Mouse (Mus musculus) CH12.LX (cell line): Measurements from ENCODE around the gene Spata13. TPM values are rescaled to one million over a fixed set of nuclear protein-coding genes. Genes with fewer than 3 reads are reported as not detected.

Experiments
- DNase-seq: peaks from one replicate; pipeline ENCODE4 v3.0.0-alpha.2; 2013; ENCODE audit errors: extremely low read depth
- H3K27ac ChIP-seq: 2 replicates; pipeline ENCODE4 v1.5.1; 2012; ENCODE audit warnings: low read depth, mild to moderate bottlenecking, control low read depth, moderate library complexity; ENCODE audit not compliant: insufficient read depth
- H3K27me3 ChIP-seq: replicated peaks from 2 replicates; pipeline ENCODE3; 2012; ENCODE audit warnings: inconsistent platforms
- H3K36me3 ChIP-seq, 2 experiments: replicated peaks in 1 of 2; 2 replicates each; pipeline versions ENCODE3 to v1.6.1; 2012; ENCODE audit warnings: inconsistent platforms in 1 of 2, low read length in 1 of 2, mild to moderate bottlenecking in 1 of 2, mixed read lengths in 1 of 2, moderate library complexity in 1 of 2; ENCODE audit not compliant: control insufficient read depth in 1 of 2, insufficient read depth in 1 of 2
- H3K4me1 ChIP-seq, 2 experiments: 2 replicates each; pipeline ENCODE4 v1.6.1; 2012; ENCODE audit warnings: inconsistent platforms in 1 of 2, moderate library complexity in 1 of 2; ENCODE audit not compliant: insufficient read depth in 2 of 2, control insufficient read depth in 1 of 2
- H3K4me2 ChIP-seq: 2 replicates; pipeline ENCODE4 v1.6.1; 2012; ENCODE audit warnings: low read depth, mild to moderate bottlenecking, control low read depth; ENCODE audit not compliant: poor library complexity, insufficient read depth, severe bottlenecking
- H3K4me3 ChIP-seq, 3 experiments: fragments of 150-350 bp in 1 of 3; sonication (generic) in 1 of 3; replicated peaks in 1 of 3; 2 replicates each; pipeline versions ENCODE3 to v1.5.1; 2011 to 2012; ENCODE audit warnings: low read depth in 2 of 3, low read length in 2 of 3, mild to moderate bottlenecking in 2 of 3, moderate library complexity in 2 of 3, control low read depth in 1 of 3, improper control_type of control experiment in 1 of 3, inconsistent platforms in 1 of 3, mixed read lengths in 1 of 3; ENCODE audit not compliant: poor library complexity in 1 of 3
- H3K79me2 ChIP-seq: replicated peaks from 2 replicates; pipeline ENCODE4 v1.6.1; 2012; ENCODE audit warnings: mild to moderate bottlenecking, moderate library complexity; ENCODE audit not compliant: control insufficient read depth, poor library complexity, insufficient read depth, severe bottlenecking; ENCODE audit errors: extremely low read depth
- H3K9ac ChIP-seq: 2 replicates; pipeline ENCODE4 v1.6.1; 2012; ENCODE audit warnings: low read depth, mild to moderate bottlenecking, control low read depth, moderate library complexity; ENCODE audit not compliant: insufficient read depth
- H3K9me3 ChIP-seq: replicated peaks from 2 replicates; pipeline ENCODE3; 2012; ENCODE audit warnings: low read length, inconsistent platforms, mixed read lengths
- CTCF ChIP-seq, 2 experiments: IDR thresholded peaks in 1 of 2; conservative IDR thresholded peaks in 1 of 2; 2 replicates each; pipeline ENCODE4 v1.5.1; 2011 to 2012; ENCODE audit warnings: low read depth in 2 of 2, low read length in 2 of 2, improper control_type of control experiment in 1 of 2, inconsistent platforms in 1 of 2, mild to moderate bottlenecking in 1 of 2, moderate library complexity in 1 of 2
- HCFC1 ChIP-seq: IDR thresholded peaks from 2 replicates; pipeline ENCODE4 v1.6.1; 2012; ENCODE audit warnings: low read depth, mild to moderate bottlenecking, inconsistent platforms, low read length, improper control_type of control experiment
- IRF4 ChIP-seq: IDR thresholded peaks from 2 replicates; pipeline ENCODE4 v1.6.1; 2014; ENCODE audit warnings: low read depth, mild to moderate bottlenecking, inconsistent platforms, low read length, improper control_type of control experiment
- KAT2A ChIP-seq: IDR thresholded peaks from 2 replicates; pipeline ENCODE4 v1.6.1; 2012; ENCODE audit warnings: low read length, improper control_type of control experiment, inconsistent platforms; ENCODE audit not compliant: insufficient replicate concordance
- MAX ChIP-seq: IDR thresholded peaks from 2 replicates; pipeline ENCODE4 v1.6.1; 2011; ENCODE audit warnings: low read length, improper control_type of control experiment
- MAZ ChIP-seq: IDR thresholded peaks from 2 replicates; pipeline ENCODE4 v1.6.1; 2012; ENCODE audit warnings: low read depth, mild to moderate bottlenecking, inconsistent platforms, low read length, improper control_type of control experiment, moderate library complexity
- MEF2A ChIP-seq: IDR thresholded peaks from 2 replicates; pipeline ENCODE4 v1.6.1; 2014; ENCODE audit warnings: low read depth, mild to moderate bottlenecking, inconsistent platforms, low read length, improper control_type of control experiment, borderline replicate concordance
- MXI1 ChIP-seq: IDR thresholded peaks from 2 replicates; pipeline ENCODE4 v1.6.1; 2011; ENCODE audit warnings: mild to moderate bottlenecking, low read depth, low read length, improper control_type of control experiment
- MYC ChIP-seq: IDR thresholded peaks from 2 replicates; pipeline ENCODE4 v1.6.1; 2011; ENCODE audit warnings: low read depth, mild to moderate bottlenecking, improper control_type of control experiment, low read length
- NELFE ChIP-seq: IDR thresholded peaks from 2 replicates; pipeline ENCODE4 v1.6.1; 2011; ENCODE audit warnings: low read depth, low read length, improper control_type of control experiment
- NRF1 ChIP-seq: IDR thresholded peaks from 2 replicates; pipeline ENCODE4 v1.6.1; 2014; ENCODE audit warnings: low read depth, mild to moderate bottlenecking, inconsistent platforms, low read length, improper control_type of control experiment, moderate library complexity
- PAX5 ChIP-seq: IDR thresholded peaks from 2 replicates; pipeline ENCODE4 v1.6.1; 2012; ENCODE audit warnings: low read length, inconsistent platforms, mixed read lengths
- RAD21 ChIP-seq: IDR thresholded peaks from 2 replicates; pipeline ENCODE4 v1.6.1; 2011; ENCODE audit warnings: low read depth, mild to moderate bottlenecking, low read length, improper control_type of control experiment, moderate library complexity
- RCOR1 ChIP-seq: conservative IDR thresholded peaks from 2 replicates; pipeline ENCODE4 v1.6.1; 2012; ENCODE audit warnings: low read depth, mild to moderate bottlenecking, inconsistent platforms, low read length, improper control_type of control experiment
- SMC3 ChIP-seq: IDR thresholded peaks from 2 replicates; pipeline ENCODE4 v1.6.1; 2011; ENCODE audit warnings: low read depth, low read length, improper control_type of control experiment
- TCF12 ChIP-seq: IDR thresholded peaks from 2 replicates; pipeline ENCODE4 v1.6.1; 2014; ENCODE audit warnings: low read depth, mild to moderate bottlenecking, inconsistent platforms, low read length, improper control_type of control experiment
- USF1 ChIP-seq: IDR thresholded peaks from 2 replicates; pipeline ENCODE4 v1.6.1; 2014; ENCODE audit warnings: low read depth, mild to moderate bottlenecking, inconsistent platforms, low read length, improper control_type of control experiment
- ZC3H11A ChIP-seq: IDR thresholded peaks from 2 replicates; pipeline ENCODE4 v1.6.1; 2012; ENCODE audit warnings: low read depth, mild to moderate bottlenecking, inconsistent platforms, low read length, improper control_type of control experiment
- ZKSCAN1 ChIP-seq: IDR thresholded peaks from 2 replicates; pipeline ENCODE4 v1.6.1; 2012; ENCODE audit warnings: low read depth, inconsistent platforms, low read length, improper control_type of control experiment, borderline replicate concordance
- ZMIZ1 ChIP-seq: IDR thresholded peaks from 2 replicates; pipeline ENCODE4 v1.6.1; 2012; ENCODE audit warnings: low read depth, mild to moderate bottlenecking, inconsistent platforms, low read length, improper control_type of control experiment
- ZNF384 ChIP-seq: IDR thresholded peaks from 2 replicates; pipeline ENCODE4 v1.6.1; 2012; ENCODE audit warnings: low read depth, low read length, improper control_type of control experiment, inconsistent platforms
- dilution Hi-C: fragments of 300-500 bp; cut with MboI; formaldehyde crosslinking; loops from 2 replicates; pipeline ENCODE4 v1.14.3; 2020; ENCODE audit warnings: low sequenced_read_pairs; ENCODE audit not compliant: extremely low pct_unique_long_range_greater_than_20kb, extremely low pct_ligation_motif_present
- in situ Hi-C: fragments of 300-500 bp; cut with MboI; formaldehyde crosslinking; loops from 3 replicates; pipeline ENCODE4 v1.14.3; 2019; ENCODE audit warnings: low sequenced_read_pairs, low pct_ligation_motif_present, low pct_unique_long_range_greater_than_20kb, mixed read lengths
- polyA plus RNA-seq: library from polyadenylated mRNA; unstranded; fragments of >175 nt; gene quantifications from 2 replicates; pipeline ENCODE4 v1.2.1, GENCODE M21; 2012; ENCODE audit warnings: low read depth; ENCODE audit not compliant: insufficient read length
- total RNA-seq, 2 experiments: library from RNA; depleted of rRNA; stranded (reverse); fragments of 300-350 nt in 1 of 2; fragments of >200 nt in 1 of 2; gene quantifications; 2 replicates each; pipeline ENCODE4 v1.2.3; 2012 to 2014

Spata13 gene
- total and polyA plus RNA-seq, 3 experiments, result 11.6 to 15.9 (median 13.6) TPM

GRCm38 (mm10) chr14:60773476-60773875, 139.7 kb downstream of the Spata13 start:
- no peak overlapping the region for H3K4me2 ChIP-seq
- in situ Hi-C loops, result loop anchor here (5.0 to 10.0 kb wide), 2 partner anchors 66 to 249 kb away; no protein-coding TSS in a partner anchor
- no peak overlapping the region for H3K9ac ChIP-seq
- H3K4me3 ChIP-seq, result no peak overlapping the region
- H3K27ac ChIP-seq, result no peak overlapping the region
- TF ChIP-seq TCF12, result no peak
- TF ChIP-seq MXI1, result peak; percentile 30; the same call in 1 of the 2 replicates
- TF ChIP-seq IRF4, result no peak
- TF ChIP-seq SMC3, result peak; percentile 76
- TF ChIP-seq KAT2A, result no peak
- TF ChIP-seq PAX5, result no peak
- no peak for TF ChIP-seq USF1
- no peak for TF ChIP-seq MAZ
- peak; percentile 45; the same call in 1 of the 2 replicates for TF ChIP-seq MYC
- TF ChIP-seq MAX, result peak; percentile 38; the same call in 1 of the 2 replicates
- no peak for TF ChIP-seq MEF2A
- no peak for TF ChIP-seq ZKSCAN1
- TF ChIP-seq RAD21, result peak; percentile 55
- no peak for TF ChIP-seq RCOR1
- no peak for TF ChIP-seq HCFC1
- TF ChIP-seq ZC3H11A, result no peak
- peak; percentile 24 to 69; a peak in 3 of 4 replicates for TF ChIP-seq CTCF (conservative IDR thresholded peaks at IDR 0.05 in 1 of 2, IDR thresholded peaks at IDR 0.05 in 1 of 2; ENCODE audit: low read depth in 2 of 2, low read length in 2 of 2)
- TF ChIP-seq NRF1, result no peak
- TF ChIP-seq NELFE, result no peak
- TF ChIP-seq, all 38 proteins: peak for 6
- Histone ChIP-seq H3K27me3 (no peaks in the 10 kb centered on the region), H3K36me3 (no peaks in the 10 kb centered on the region), H3K79me2 (no peaks in the 10 kb centered on the region), H3K9me3 (no peaks in the 10 kb centered on the region), H3K4me1 (peaks cover 11 to 22% of the 10 kb centered on the region in 2 experiments)
- dilution Hi-C loops, result no loop called here
- no peak for DNase-seq

GRCm38 (mm10) chr14:60776521-60776920, 142.7 kb downstream of the Spata13 start:
- Histone ChIP-seq H3K36me3 (peaks cover 0 to 10% of the 10 kb centered on the region in 2 experiments), H3K27me3 (no peaks in the 10 kb centered on the region), H3K27ac (no peak overlapping the region), H3K4me1 (peaks cover 15 to 27% of the 10 kb centered on the region in 2 experiments), H3K9ac (no peak overlapping the region), H3K9me3 (peaks cover 4% of the 10 kb centered on the region), H3K79me2 (no peaks in the 10 kb centered on the region), H3K4me2 (no peak overlapping the region), H3K4me3 (no peak overlapping the region)
- DNase-seq, result no peak
- TF ChIP-seq MYC, result no peak
- no peak for TF ChIP-seq ZNF384
- TF ChIP-seq CTCF (conservative IDR thresholded peaks at IDR 0.05 in 1 of 2, IDR thresholded peaks at IDR 0.05 in 1 of 2; ENCODE audit: low read depth in 2 of 2, low read length in 2 of 2), result no peak
- no peak for TF ChIP-seq ZMIZ1
- in situ Hi-C loops, result loop anchor here (10.0 kb wide), 1 partner anchor 252 kb away; no protein-coding TSS in a partner anchor
- dilution Hi-C loops, result no loop called here
